Mouse (Mus musculus): Measurements from ENCODE around the gene Neil3. TPM values are rescaled to one million over a fixed set of nuclear protein-coding genes. Genes with fewer than 3 reads are reported as not detected.

Neil3 gene
- polyA plus RNA-seq, 1 experiment from 2014 or later: 28.7 TPM

Other genes starting within 250 kb of the Neil3 start
- 16.8 and 18.9 TPM in 2 replicates for gene Aga, start 127.3 kb downstream of the Neil3 start, polyA plus RNA-seq (2016; fragmentation: Nextera tagmentation; extraction: Ambion mirVana)

All from midbrain, embryonic 10.5 days (tissue).